Mouse (Mus musculus) layer of hippocampus, adult 9-11 months (tissue): ENCODE results near the gene Asb1.

Experiments
- DNase-seq: peaks from one replicate; pipeline ENCODE4 v3.0.0; 2022

Asb1 gene

GRCm38 (mm10) chr1:91540271-91540826 is at the start of gene Asb1:
Gene Asb1 (plus strand): TSS chr1:91540544.
- peak; percentile 98 for DNase-seq

GRCm38 (mm10) chr1:91492740-91493139 is 47.6 kb upstream of the Asb1 start:
- no peak for DNase-seq

GRCm38 (mm10) chr1:91493938-91494337 is 46.4 kb upstream of the Asb1 start:
- no peak for DNase-seq

- DNase-seq = peak; percentile 96
Observed at GRCm38 (mm10) chr1:91494457-91495140, 45.7 kb upstream of the Asb1 start, which contains the start of gene Traf3ip1. Gene Traf3ip1 (plus strand): TSS chr1:91494647.

GRCm38 (mm10) chr1:91495321-91495720 is 45.0 kb upstream of the Asb1 start:
- no peak for DNase-seq

GRCm38 (mm10) chr1:91498579-91498978 is 41.8 kb upstream of the Asb1 start:
- DNase-seq = no peak

- DNase-seq = no peak
Observed at GRCm38 (mm10) chr1:91504615-91505014, 35.7 kb upstream of the Asb1 start.

- DNase-seq = no peak
Observed at GRCm38 (mm10) chr1:91514916-91515315, 25.4 kb upstream of the Asb1 start.

- no peak for DNase-seq
Observed at GRCm38 (mm10) chr1:91515642-91516041, 24.7 kb upstream of the Asb1 start.

- DNase-seq = peak; percentile 51
Observed at GRCm38 (mm10) chr1:91523759-91524158, 16.6 kb upstream of the Asb1 start.

- no peak for DNase-seq
Observed at GRCm38 (mm10) chr1:91525838-91526237, 14.5 kb upstream of the Asb1 start.

- DNase-seq = no peak
Observed at GRCm38 (mm10) chr1:91530166-91530565, 10.2 kb upstream of the Asb1 start.

GRCm38 (mm10) chr1:91532243-91532642 is 8.1 kb upstream of the Asb1 start:
- no peak for DNase-seq

- DNase-seq = no peak
Observed at GRCm38 (mm10) chr1:91532892-91533291, 7.5 kb upstream of the Asb1 start.

GRCm38 (mm10) chr1:91533483-91533882 is 6.9 kb upstream of the Asb1 start:
- no peak for DNase-seq

GRCm38 (mm10) chr1:91533961-91534723 is 6.2 kb upstream of the Asb1 start:
- no peak for DNase-seq

GRCm38 (mm10) chr1:91537786-91538569 is 2.4 kb upstream of the Asb1 start:
- no peak for DNase-seq

GRCm38 (mm10) chr1:91538570-91538929 is 1.8 kb upstream of the Asb1 start:
- no peak for DNase-seq

GRCm38 (mm10) chr1:91539246-91539645 is 1.1 kb upstream of the Asb1 start:
- no peak for DNase-seq

- DNase-seq = peak; percentile 16
Observed at GRCm38 (mm10) chr1:91539704-91540270, 557 bp upstream of the Asb1 start.

GRCm38 (mm10) chr1:91541042-91541592 is 773 bp downstream of the Asb1 start:
- DNase-seq = no peak

- no peak for DNase-seq
Observed at GRCm38 (mm10) chr1:91543974-91544373, 3.6 kb downstream of the Asb1 start.

GRCm38 (mm10) chr1:91545226-91545625 is 4.9 kb downstream of the Asb1 start:
- no peak for DNase-seq
